Mouse (Mus musculus) MEL (cell line): Measurements from ENCODE around the gene Larp1b.

Source experiments
- CHD1 ChIP-seq: IDR thresholded peaks from 2 replicates; pipeline ENCODE4 v1.6.1; 2012; ENCODE audit warnings: low read depth, mild to moderate bottlenecking, inconsistent platforms, low read length, improper control_type of control experiment
- CTCF ChIP-seq, 3 experiments: IDR thresholded peaks in 2 of 3; conservative IDR thresholded peaks in 1 of 3; 2 replicates each; pipeline ENCODE4 v1.5.1; 2011 to 2012; ENCODE audit warnings: low read length in 3 of 3, low read depth in 2 of 3, mild to moderate bottlenecking in 2 of 3, improper control_type of control experiment in 1 of 3, inconsistent platforms in 1 of 3, mixed read lengths in 1 of 3, moderate library complexity in 1 of 3; ENCODE audit not compliant: control insufficient read depth in 1 of 3, insufficient read depth in 1 of 3, poor library complexity in 1 of 3, severe bottlenecking in 1 of 3
- GATA1 ChIP-seq: IDR thresholded peaks from 2 replicates; pipeline ENCODE4 v1.6.1; 2011; ENCODE audit warnings: low read depth, low read length, improper control_type of control experiment
- NELFE ChIP-seq: IDR thresholded peaks from 2 replicates; pipeline ENCODE4 v1.6.1; 2011; ENCODE audit warnings: low read depth, low read length, improper control_type of control experiment
- POLR2A ChIP-seq, 2 experiments: IDR thresholded peaks; 2 replicates each; pipeline ENCODE4 v1.6.1; 2011 to 2012; ENCODE audit warnings: low read length in 2 of 2, mild to moderate bottlenecking in 2 of 2, control low read depth in 1 of 2, improper control_type of control experiment in 1 of 2, low read depth in 1 of 2, moderate library complexity in 1 of 2; ENCODE audit not compliant: control insufficient read depth in 1 of 2, insufficient read depth in 1 of 2, poor library complexity in 1 of 2
- UBTF ChIP-seq: IDR thresholded peaks from 2 replicates; pipeline ENCODE4 v1.6.1; 2012; ENCODE audit warnings: low read depth, mild to moderate bottlenecking, inconsistent platforms, low read length, improper control_type of control experiment, moderate library complexity, borderline replicate concordance; ENCODE audit not compliant: insufficient read depth

- no peak for TF ChIP-seq CTCF (IDR thresholded peaks at IDR 0.05 in 2 of 3, conservative IDR thresholded peaks at IDR 0.05 in 1 of 3; ENCODE audit: control insufficient read depth in 1 of 3, insufficient read depth in 1 of 3, low read depth in 2 of 3, low read length in 3 of 3, poor library complexity in 1 of 3, severe bottlenecking in 1 of 3)
- no peak for TF ChIP-seq POLR2A (IDR thresholded peaks at IDR 0.05; ENCODE audit: control insufficient read depth in 1 of 2, insufficient read depth in 1 of 2, low read depth in 1 of 2, low read length in 2 of 2, poor library complexity in 1 of 2)
- no peak for TF ChIP-seq CHD1
- TF ChIP-seq NELFE: no peak
- no peak for TF ChIP-seq UBTF
- no peak for TF ChIP-seq GATA1
Measured at GRCm38 (mm10) chr3:41047838-41048237, 98.2 kb downstream of the Larp1b start.
